Mouse (Mus musculus): ENCODE results near the gene Gpld1.
"Not testable (repeated sequence)": the region's sequence is repeated elsewhere in the genome, so short reads cannot be mapped to it uniquely, and the experiment has no call there.

Gene Gpld1

GRCm38 (mm10) chr13:24947158-24947557 is 4.2 kb downstream of the Gpld1 start:
- DNase-seq (ENCODE audit: extremely low spot score, low spot score), result no peak

GRCm38 (mm10) chr13:24948870-24949269 is 5.9 kb downstream of the Gpld1 start:
- no peak for DNase-seq (ENCODE audit: extremely low spot score, low spot score)

- DNase-seq (ENCODE audit: extremely low spot score, low spot score), result no peak
These were observed 9.7 kb downstream of the Gpld1 start for GRCm38 (mm10) chr13:24952659-24953058.

- no peak for DNase-seq (ENCODE audit: extremely low spot score, low spot score)
These were observed 12.1 kb downstream of the Gpld1 start for GRCm38 (mm10) chr13:24955091-24955490.

- DNase-seq (ENCODE audit: extremely low spot score, low spot score), result no peak
These were observed 12.5 kb downstream of the Gpld1 start for GRCm38 (mm10) chr13:24955500-24955899.

- DNase-seq (ENCODE audit: extremely low spot score, low spot score), result no peak
These were observed 15.7 kb downstream of the Gpld1 start for GRCm38 (mm10) chr13:24958671-24959070.

GRCm38 (mm10) chr13:24960084-24960483 is 17.1 kb downstream of the Gpld1 start:
- DNase-seq (ENCODE audit: extremely low spot score, low spot score), result no peak

GRCm38 (mm10) chr13:24962119-24962518 is 19.2 kb downstream of the Gpld1 start:
- no peak for DNase-seq (ENCODE audit: extremely low spot score, low spot score)

GRCm38 (mm10) chr13:24965130-24965845 is 22.3 kb downstream of the Gpld1 start:
- DNase-seq (ENCODE audit: extremely low spot score, low spot score), result no peak

- DNase-seq (ENCODE audit: extremely low spot score, low spot score), result no peak
These were observed 22.9 kb downstream of the Gpld1 start for GRCm38 (mm10) chr13:24965846-24966201.

GRCm38 (mm10) chr13:24971776-24972175 is 28.8 kb downstream of the Gpld1 start:
- not testable (repeated sequence) for DNase-seq (ENCODE audit: extremely low spot score, low spot score)

GRCm38 (mm10) chr13:24976384-24976783 is 33.4 kb downstream of the Gpld1 start:
- DNase-seq (ENCODE audit: extremely low spot score, low spot score), result no peak

- no peak for DNase-seq (ENCODE audit: extremely low spot score, low spot score)
These were observed 34.9 kb downstream of the Gpld1 start for GRCm38 (mm10) chr13:24977820-24978342.

GRCm38 (mm10) chr13:24981031-24981430 is 38.1 kb downstream of the Gpld1 start:
- no peak for DNase-seq (ENCODE audit: extremely low spot score, low spot score)

- DNase-seq (ENCODE audit: extremely low spot score, low spot score), result no peak
These were observed 42.5 kb downstream of the Gpld1 start for GRCm38 (mm10) chr13:24985435-24985834.

- peak; percentile 33 for DNase-seq (ENCODE audit: extremely low spot score, low spot score)
These were observed 45.4 kb downstream of the Gpld1 start for GRCm38 (mm10) chr13:24988391-24988790.

GRCm38 (mm10) chr13:24989006-24989405 is 46.1 kb downstream of the Gpld1 start:
- DNase-seq (ENCODE audit: extremely low spot score, low spot score), result no peak

- no peak for DNase-seq (ENCODE audit: extremely low spot score, low spot score)
These were observed 50.2 kb downstream of the Gpld1 start for GRCm38 (mm10) chr13:24993160-24993559.

- no peak for DNase-seq (ENCODE audit: extremely low spot score, low spot score)
These were observed 56.6 kb downstream of the Gpld1 start for GRCm38 (mm10) chr13:24999538-24999937.

- DNase-seq (ENCODE audit: extremely low spot score, low spot score), result no peak
These were observed 60.0 kb downstream of the Gpld1 start for GRCm38 (mm10) chr13:25002965-25003364.

GRCm38 (mm10) chr13:25007115-25007514 is 64.2 kb downstream of the Gpld1 start:
- DNase-seq (ENCODE audit: extremely low spot score, low spot score), result no peak

GRCm38 (mm10) chr13:25018316-25018715 is 75.4 kb downstream of the Gpld1 start:
- DNase-seq (ENCODE audit: extremely low spot score, low spot score), result no peak

- DNase-seq (ENCODE audit: extremely low spot score, low spot score), result peak; percentile 91
These were observed 77.0 kb downstream of the Gpld1 start, which contains the start of gene Mrs2 for GRCm38 (mm10) chr13:25019793-25020539. Gene Mrs2, minus strand, starts transcription at chr13:25020379.
